Mouse (Mus musculus) common myeloid progenitor, adult 5-6 weeks (primary cell): ENCODE measurements around the gene Ebf4. TPM values are rescaled to one million over a fixed set of nuclear protein-coding genes. Genes with fewer than 3 reads are reported as not detected.

Experiments used
- total RNA-seq: library from RNA; stranded (forward); fragments of 200-1000, 187-1606 nt; gene quantifications from 2 replicates; pipeline ENCODE4 v1.2.3, GENCODE M21; 2017

The Ebf4 gene
- total RNA-seq, 1 experiment from 2014 or later: not detected

Other genes with a start within 250 kb of the Ebf4 start
- gene Tgm6, start 182.8 kb upstream of the Ebf4 start, total RNA-seq: not detected in 2 replicates
- gene Snrpb, start 115.8 kb upstream of the Ebf4 start, total RNA-seq: 206 and 212 TPM in 2 replicates
- gene Tmc2, start 100.0 kb upstream of the Ebf4 start, total RNA-seq: not detected in 2 replicates
- gene Nop56, start 20.7 kb upstream of the Ebf4 start, total RNA-seq: 557 and 630 TPM in 2 replicates
- gene Idh3b, start 10.6 kb upstream of the Ebf4 start, total RNA-seq: 110 and 134 TPM in 2 replicates
- 0.82 and 4.8 TPM in 2 replicates for gene Cpxm1, start 102.4 kb downstream of the Ebf4 start, total RNA-seq
- gene Gm28372, start 110.1 kb downstream of the Ebf4 start, total RNA-seq: not detected in 2 replicates
- gene 1700020A23Rik, start 110.1 kb downstream of the Ebf4 start, total RNA-seq: not detected in 2 replicates
- not detected in 2 replicates for gene Tmem239, start 111.3 kb downstream of the Ebf4 start, total RNA-seq
- gene Vps16, start 129.2 kb downstream of the Ebf4 start, total RNA-seq: 111 and 115 TPM in 2 replicates
- 9.0 and 14.7 TPM in 2 replicates for gene Pced1a, start 129.5 kb downstream of the Ebf4 start, total RNA-seq
- gene Ptpra, start 155.1 kb downstream of the Ebf4 start, total RNA-seq: 88.0 and 117 TPM in 2 replicates